Mouse (Mus musculus): ENCODE results near the gene Vmn2r37.
"Not testable (repeated sequence)": the region's sequence is repeated elsewhere in the genome, so short reads cannot be mapped to it uniquely, and the experiment has no call there.

Gene Vmn2r37

DNA sequence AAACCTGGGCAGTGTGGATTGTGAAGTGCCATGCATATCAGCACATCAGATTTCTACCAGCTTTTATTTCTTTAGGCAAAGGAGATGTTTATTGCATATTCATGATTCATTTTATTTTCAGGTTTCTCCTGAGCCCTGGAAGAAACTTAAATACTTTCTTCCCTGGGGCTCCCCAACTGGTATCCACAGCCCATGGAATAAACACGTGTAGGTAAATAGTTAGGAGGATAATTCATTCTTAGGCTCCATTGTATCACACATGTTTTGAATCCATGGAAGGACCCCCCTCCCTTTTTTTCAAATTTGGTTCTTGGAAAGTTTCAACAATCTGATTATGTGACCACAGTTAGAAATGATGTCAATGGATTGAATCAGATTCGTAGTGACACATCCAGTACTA is at the start of gene Vmn2r37:
Gene Vmn2r37 (minus strand): TSS at position 101 of the 400 bp plus-strand sequence.
- DNase-seq: not testable (repeated sequence)

All from cerebellum, postnatal 25 days (tissue).